In genomic region chr14:57018436-57018835, GRCm38 (mm10) we compare ENCODE assay signal across 28 mouse cellular contexts. TPM values are rescaled to one million over a fixed set of nuclear protein-coding genes. Genes with fewer than 3 reads are reported as not detected.
"Had no signal": no experiment of that assay in that cellular context is flagged by ENCODE, and none has a peak within 500 bp of the region (broad histone marks: within the 10 kb centered on the region; RNA-seq: fewer than 3 reads in every experiment).

No protein-coding gene starts in this region.

- H3K4me3 ChIP-seq: limb, embryonic 12.5 days; limb, embryonic 13.5 days; limb, embryonic 15.5 days; liver, embryonic 12.5 days; liver, embryonic 13.5 days; liver, embryonic 15.5 days; lung, embryonic 15.5 days; megakaryocyte, embryonic 14.5 days; midbrain, embryonic 10.5 days; midbrain, embryonic 12.5 days; midbrain, embryonic 13.5 days; midbrain, embryonic 15.5 days; myocyte; neural tube, embryonic 12.5 days had no signal

- H3K27ac ChIP-seq: limb, embryonic 12.5 days; limb, embryonic 13.5 days; limb, embryonic 15.5 days; liver, embryonic 12.5 days; liver, embryonic 13.5 days; liver, embryonic 14.5 days; liver, embryonic 15.5 days; lung, embryonic 15.5 days; macrophage; midbrain, embryonic 10.5 days; midbrain, embryonic 12.5 days; midbrain, embryonic 13.5 days; midbrain, embryonic 15.5 days; neural tube, embryonic 12.5 days had no signal

- H3K27me3 ChIP-seq: limb, embryonic 12.5 days; limb, embryonic 13.5 days; limb, embryonic 15.5 days; liver, embryonic 12.5 days; liver, embryonic 13.5 days; liver, embryonic 15.5 days; lung, embryonic 15.5 days; megakaryocyte, embryonic 14.5 days; midbrain, embryonic 12.5 days; midbrain, embryonic 13.5 days; midbrain, embryonic 15.5 days; neural tube, embryonic 12.5 days had no signal

- DNase-seq: left cerebral cortex, postnatal 4 days; liver; liver, embryonic 13.5 days; liver, postnatal 0 days; lung, adult 18-20 months; lung, adult 2 months; lung, embryonic 14.5 days; lung, postnatal 10 days; lung, postnatal 14 days; lung, postnatal 36 days; lung, postnatal 4 days; midbrain, embryonic 14.5 days had no signal

- H3K4me1 ChIP-seq: limb, embryonic 12.5 days; limb, embryonic 13.5 days; limb, embryonic 15.5 days; liver, embryonic 12.5 days; liver, embryonic 13.5 days; liver, embryonic 15.5 days; lung, embryonic 15.5 days; megakaryocyte, embryonic 14.5 days; midbrain, embryonic 10.5 days; midbrain, embryonic 12.5 days; midbrain, embryonic 13.5 days; midbrain, embryonic 15.5 days; neural tube, embryonic 12.5 days had no signal

- H3K9me3 ChIP-seq: limb, embryonic 12.5 days; limb, embryonic 13.5 days; limb, embryonic 15.5 days; liver, embryonic 12.5 days; liver, embryonic 13.5 days; liver, embryonic 15.5 days; lung, embryonic 15.5 days; megakaryocyte, embryonic 14.5 days; midbrain, embryonic 10.5 days; midbrain, embryonic 12.5 days; midbrain, embryonic 13.5 days; midbrain, embryonic 15.5 days; neural tube, embryonic 12.5 days had no signal

- H3K36me3 ChIP-seq: limb, embryonic 12.5 days; limb, embryonic 13.5 days; limb, embryonic 15.5 days; liver, embryonic 12.5 days; liver, embryonic 13.5 days; liver, embryonic 15.5 days; lung, embryonic 15.5 days; midbrain, embryonic 10.5 days; midbrain, embryonic 12.5 days; midbrain, embryonic 13.5 days; midbrain, embryonic 15.5 days; neural tube, embryonic 12.5 days had no signal

RNA-seq across cellular contexts. Expression of gene Gja3, which starts 39.5 kb away (rescaled TPM):
- polyA plus RNA-seq: liver, adult 2 months; liver, embryonic 12.5 days; liver, embryonic 14.5 days; liver, postnatal 0 days; macrophage; midbrain, embryonic 10.5 days; midbrain, embryonic 14.5 days had no signal
